ENCODE assay signal across 19 mouse cellular contexts in genomic region chr4:40299169-40299568, GRCm38 (mm10). TPM values are rescaled to one million over a fixed set of nuclear protein-coding genes. Genes with fewer than 3 reads are reported as not detected.
DNase-seq lines count a peak whose midpoint lies in the region; ATAC-seq and TF ChIP-seq lines count a peak whose summit lies in the region.
"Had no signal": no experiment of that assay in that cellular context is flagged by ENCODE, and none has a peak within 500 bp of the region (broad histone marks: within the 10 kb centered on the region; RNA-seq: fewer than 3 reads in every experiment).

No protein-coding gene starts in this region.

- H3K36me3 ChIP-seq in liver, embryonic 13.5 days: no peaks in the 10 kb centered on the region
- no peaks in the 10 kb centered on the region for H3K36me3 ChIP-seq in liver, embryonic 12.5 days
- no peaks in the 10 kb centered on the region for H3K36me3 ChIP-seq in G1E (replicated peaks)
- H3K36me3 ChIP-seq: embryonic facial prominence, embryonic 12.5 days; heart, embryonic 10.5 days; hindbrain, embryonic 13.5 days had no signal

- TF ChIP-seq POLR2A in cerebellum, adult 2 months (IDR thresholded peaks at IDR 0.05; ENCODE audit: borderline replicate concordance, insufficient read depth, low read length): no peak

- no peak overlapping the region for H3K4me3 ChIP-seq in liver, embryonic 13.5 days (replicated peaks)
- H3K4me3 ChIP-seq in liver, embryonic 12.5 days: no peak overlapping the region
- no peak overlapping the region; the same call in 1 of the 2 replicates for H3K4me3 ChIP-seq in G1E (ENCODE audit: low read depth, low read length)
- no peak overlapping the region for H3K4me3 ChIP-seq in cerebellum, adult 2 months (replicated peaks; ENCODE audit: insufficient read depth, low read depth, low read length)
- H3K4me3 ChIP-seq: embryonic facial prominence, embryonic 12.5 days; gastrocnemius, adult 2 months; heart, embryonic 10.5 days; hindbrain, embryonic 13.5 days had no signal

- ATAC-seq in liver, embryonic 13.5 days (ENCODE audit: low read depth): peak; percentile 29; the same call in 1 of the 2 replicates
- ATAC-seq in liver, embryonic 12.5 days: no peak; the same call in 1 of the 2 replicates
- peak; percentile 94 for ATAC-seq in G1E (ENCODE audit: extremely low read depth, insufficient number of reproducible peaks, low FRiP score, poor library complexity, severe bottlenecking)
- ATAC-seq in megakaryocyte, adult 5-6 weeks (ENCODE audit: poor library complexity, severe bottlenecking): peak; percentile 22; the same call in 1 of the 2 replicates
- ATAC-seq: forebrain, postnatal 0 days had no signal

- 0 out of 2 replicates have a peak, but pooled peaks cover 3% of the 10 kb centered on the region for H3K9me3 ChIP-seq in liver, embryonic 13.5 days (replicated peaks)
- peaks cover 6% of the 10 kb centered on the region for H3K9me3 ChIP-seq in liver, embryonic 12.5 days (replicated peaks)
- H3K9me3 ChIP-seq in G1E (replicated peaks): peaks cover 8% of the 10 kb centered on the region
- H3K9me3 ChIP-seq: heart, embryonic 10.5 days; hindbrain, embryonic 13.5 days had no signal

- 19% methylated on average over 5 of the region's 5 CpGs for WGBS in liver, embryonic 13.5 days (ENCODE audit: insufficient replicate concordance)
- WGBS in liver, embryonic 12.5 days (ENCODE audit: insufficient replicate concordance): 12% methylated on average over 5 of the region's 5 CpGs
- WGBS in cerebellum, adult 2 months: 71% methylated on average over 5 of the region's 5 CpGs

- no peak overlapping the region for H3K27ac ChIP-seq in liver, embryonic 13.5 days
- no peak overlapping the region for H3K27ac ChIP-seq in liver, embryonic 12.5 days
- H3K27ac ChIP-seq in cerebellum, adult 2 months (ENCODE audit: insufficient read depth, low read length): no peak overlapping the region
- H3K27ac ChIP-seq: embryonic facial prominence, embryonic 12.5 days; gastrocnemius, adult 2 months; heart, embryonic 10.5 days; hindbrain, embryonic 13.5 days had no signal

- no peak overlapping the region for H3K9ac ChIP-seq in liver, embryonic 13.5 days
- no peak overlapping the region for H3K9ac ChIP-seq in liver, embryonic 12.5 days
- H3K9ac ChIP-seq: embryonic facial prominence, embryonic 12.5 days; forebrain, postnatal 0 days; hindbrain, embryonic 13.5 days had no signal

- TF ChIP-seq CTCF in G1E (IDR thresholded peaks at IDR 0.05; ENCODE audit: low read depth, low read length): no peak
- TF ChIP-seq CTCF in cerebellum, adult 2 months (IDR thresholded peaks at IDR 0.05; ENCODE audit: borderline replicate concordance, insufficient read depth, low read depth, low read length): no peak

- no peak overlapping the region for H3K4me2 ChIP-seq in liver, embryonic 13.5 days
- no peak overlapping the region for H3K4me2 ChIP-seq in liver, embryonic 12.5 days
- H3K4me2 ChIP-seq: embryonic facial prominence, embryonic 12.5 days; hindbrain, embryonic 13.5 days had no signal

- H3K27me3 ChIP-seq in liver, embryonic 13.5 days: 0 out of 2 replicates have a peak, but pooled peaks cover 5% of the 10 kb centered on the region
- H3K27me3 ChIP-seq in liver, embryonic 12.5 days (replicated peaks): peaks cover 11% of the 10 kb centered on the region; the same call in 1 of the 2 replicates
- H3K27me3 ChIP-seq in G1E (ENCODE audit: insufficient read depth, low read length): peaks cover 20% of the 10 kb centered on the region
- H3K27me3 ChIP-seq in cerebellum, adult 2 months (ENCODE audit: control insufficient read depth, insufficient read depth, low read length): no peaks in the 10 kb centered on the region
- H3K27me3 ChIP-seq: embryonic facial prominence, embryonic 12.5 days had no signal

- DNase-seq in liver, embryonic 13.5 days: no peak
- peak; percentile 54 for DNase-seq in G1E (ENCODE audit: low spot score)
- DNase-seq in cerebellum, adult 2 months: no peak
- no peak for DNase-seq in right cerebral cortex, postnatal 14 days
- DNase-seq in heart, adult 11 months: no peak
- DNase-seq: adrenal gland, adult 8-10 months; adrenal gland, postnatal 36 days; cerebellum, adult 8-10 months; cerebellum, postnatal 14 days; forebrain, postnatal 0 days; gastrocnemius, adult 2 months; gastrocnemius, postnatal 25 days; heart, adult 18-20 months; heart, postnatal 10 days had no signal

- H3K4me1 ChIP-seq in liver, embryonic 13.5 days (replicated peaks): peaks cover 10% of the 10 kb centered on the region
- H3K4me1 ChIP-seq in liver, embryonic 12.5 days: peaks cover 4% of the 10 kb centered on the region; the same call in 1 of the 2 replicates
- H3K4me1 ChIP-seq in G1E (ENCODE audit: insufficient read depth, low read depth, low read length): peaks cover 39% of the 10 kb centered on the region
- H3K4me1 ChIP-seq in cerebellum, adult 2 months (ENCODE audit: control insufficient read depth, insufficient read depth, low read length): no peaks in the 10 kb centered on the region
- H3K4me1 ChIP-seq: embryonic facial prominence, embryonic 12.5 days; hindbrain, embryonic 13.5 days had no signal

RNA-seq across cellular contexts. Expression of gene Ndufb6, which starts 19.9 kb away (rescaled TPM):
- 197 and 202 TPM in 2 replicates for polyA plus RNA-seq in liver, embryonic 13.5 days (2015; fragmentation: Nextera tagmentation; extraction: Ambion mirVana)
- 207 and 214 TPM in 2 replicates for polyA plus RNA-seq in liver, embryonic 12.5 days (2016; fragmentation: Nextera tagmentation; extraction: Ambion mirVana)
- total RNA-seq in G1E (2014; fragmentation: Nextera tagmentation) (31.5 and 37.4 TPM in 2 replicates), G1E (2017) (82.0 and 91.4 TPM in 2 replicates)
- 176 and 177 TPM in 2 replicates for polyA plus RNA-seq in G1E (2012)
- 107 and 117 TPM in 2 replicates for total RNA-seq in megakaryocyte, adult 5-6 weeks (2015)
- 33.3 and 47.0 TPM in 2 replicates for total RNA-seq in megakaryocyte, adult 5-6 weeks (2017)
- 202 and 210 TPM in 2 replicates for polyA plus RNA-seq in cerebellum, adult 2 months (2012; rRNA removed)

RNA-seq across cellular contexts. Expression of gene Topors, which starts 29.5 kb away (rescaled TPM):
- 18.3 and 21.4 TPM in 2 replicates for polyA plus RNA-seq in liver, embryonic 13.5 days (2015; fragmentation: Nextera tagmentation; extraction: Ambion mirVana)
- polyA plus RNA-seq in liver, embryonic 12.5 days (2016; fragmentation: Nextera tagmentation; extraction: Ambion mirVana): 26.5 and 26.7 TPM in 2 replicates
- total RNA-seq in G1E (2014; fragmentation: Nextera tagmentation): 35.0 and 40.4 TPM in 2 replicates
- 54.8 and 59.3 TPM in 2 replicates for total RNA-seq in G1E (2017)
- polyA plus RNA-seq in G1E (2012): 8.7 and 9.9 TPM in 2 replicates
- total RNA-seq in megakaryocyte, adult 5-6 weeks (2015): 23.8 and 27.2 TPM in 2 replicates
- 43.1 and 46.2 TPM in 2 replicates for total RNA-seq in megakaryocyte, adult 5-6 weeks (2017)
- 11.3 and 12.3 TPM in 2 replicates for polyA plus RNA-seq in cerebellum, adult 2 months (2012; rRNA removed)

RNA-seq across cellular contexts. Expression of gene Smim27, which starts 29.8 kb away (rescaled TPM):
- polyA plus RNA-seq in liver, embryonic 13.5 days (2015; fragmentation: Nextera tagmentation; extraction: Ambion mirVana): 20.3 and 26.5 TPM in 2 replicates
- 21.5 and 23.9 TPM in 2 replicates for polyA plus RNA-seq in liver, embryonic 12.5 days (2016; fragmentation: Nextera tagmentation; extraction: Ambion mirVana)
- 8.5 and 9.9 TPM in 2 replicates for total RNA-seq in G1E (2014; fragmentation: Nextera tagmentation)
- 9.2 and 13.4 TPM in 2 replicates for total RNA-seq in G1E (2017)
- polyA plus RNA-seq in G1E (2012): 14.1 and 18.2 TPM in 2 replicates
- total RNA-seq in megakaryocyte, adult 5-6 weeks (2015): 15.8 and 19.0 TPM in 2 replicates
- 8.3 and 11.3 TPM in 2 replicates for total RNA-seq in megakaryocyte, adult 5-6 weeks (2017)
- polyA plus RNA-seq in cerebellum, adult 2 months (2012; rRNA removed): 4.6 and 5.7 TPM in 2 replicates

RNA-seq across cellular contexts. Expression of gene Ddx58, which starts 59.5 kb away (rescaled TPM):
- 2.8 and 3.6 TPM in 2 replicates for polyA plus RNA-seq in liver, embryonic 13.5 days (2015; fragmentation: Nextera tagmentation; extraction: Ambion mirVana)
- 3.0 and 3.2 TPM in 2 replicates for polyA plus RNA-seq in liver, embryonic 12.5 days (2016; fragmentation: Nextera tagmentation; extraction: Ambion mirVana)
- total RNA-seq in G1E (2014; fragmentation: Nextera tagmentation): 26.6 and 29.2 TPM in 2 replicates
- 14.1 and 16.1 TPM in 2 replicates for total RNA-seq in G1E (2017)
- polyA plus RNA-seq in G1E (2012): 0.43 and 0.68 TPM in 2 replicates
- 27.7 and 34.4 TPM in 2 replicates for total RNA-seq in megakaryocyte, adult 5-6 weeks (2015)
- 31.1 and 32.6 TPM in 2 replicates for total RNA-seq in megakaryocyte, adult 5-6 weeks (2017)
- 3.7 and 4.1 TPM in 2 replicates for polyA plus RNA-seq in cerebellum, adult 2 months (2012; rRNA removed)
